Mouse (Mus musculus) embryonic stem cell, embryonic (primary cell): ENCODE results near the gene Rlf.
"Not testable (repeated sequence)": the region's sequence is repeated elsewhere in the genome, so short reads cannot be mapped to it uniquely, and the experiment has no call there.

Experiments used
- CTCF ChIA-PET, 4 experiments: fragments of 300-600 bp in 2 of 4; fragments of 350-600 bp in 2 of 4; sonication (Branson Sonifier 250); formaldehyde crosslinking; loops; one replicate each; lab custom pipeline; 2022; ENCODE audit warnings: inconsistent platforms in 2 of 4; lab: Charles Lee
- POLR2A ChIA-PET, 4 experiments: fragments of 300-600 bp in 2 of 4; fragments of 350-600 bp in 2 of 4; sonication (Branson Sonifier 250); formaldehyde crosslinking; loops; one replicate each; lab custom pipeline; 2022; ENCODE audit warnings: antibody characterized with exemption in 4 of 4, inconsistent platforms in 1 of 4; lab: Charles Lee

The Rlf gene

GRCm38 (mm10) chr4:121196205-121196604 lies 18.7 kb downstream of the Rlf start:
- ChIA-PET CTCF (interaction anchor here in 2 of 4 experiments (0.6 to 0.8 kb wide), 3 partner anchors 14 to 243 kb away, joined by 3 to 8 read pairs (median 5); no protein-coding TSS in a partner anchor), POLR2A (interaction anchor here in 3 of 4 experiments (0.6 to 3.0 kb wide), 10 partner anchors 8 to 1825 kb away, joined by 3 to 18 read pairs (median 4); no protein-coding TSS in a partner anchor)

GRCm38 (mm10) chr4:121194736-121195135 lies 20.1 kb downstream of the Rlf start:
- CTCF ChIA-PET, result no interaction called here
- POLR2A ChIA-PET, result interaction anchor here in 1 of 4 experiments (1.6 to 2.2 kb wide), 2 partner anchors 20 to 35 kb away, joined by 4 to 5 read pairs; partner anchors contain the start of gene Rlf

GRCm38 (mm10) chr4:121192306-121192705 lies 22.6 kb downstream of the Rlf start:
- CTCF ChIA-PET, result interaction anchor here in 1 of 4 experiments (0.7 kb wide), 1 partner anchor 232 kb away, joined by 5 read pairs; no protein-coding TSS in a partner anchor
- POLR2A ChIA-PET, result interaction anchor here in 2 of 4 experiments (0.7 to 4.7 kb wide), 2 partner anchors 22 to 268 kb away, joined by 10 to 20 read pairs; partner anchors contain the start of gene Rlf (in 1 of the 2)

DNA sequence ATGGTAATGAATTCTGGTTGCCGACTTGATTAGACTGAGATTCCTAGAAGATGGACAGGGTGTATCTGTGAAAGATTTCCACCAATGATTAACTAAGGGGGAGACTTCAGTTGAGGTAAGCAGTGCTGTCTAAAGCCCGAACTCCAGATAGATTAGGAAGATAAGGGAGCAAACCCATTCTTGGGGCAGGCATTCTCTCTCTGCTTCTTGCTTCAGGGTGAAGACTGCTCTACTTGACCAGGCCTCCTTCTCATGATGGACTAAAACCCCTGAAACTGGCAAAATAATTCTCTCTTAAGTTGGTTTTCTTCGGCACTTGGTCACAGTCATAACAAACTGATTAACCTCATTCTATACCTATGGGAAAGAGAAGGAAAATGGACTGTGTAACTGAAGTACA lies 25.5 kb downstream of the Rlf start:
- ChIA-PET POLR2A (interaction anchor here in 2 of 4 experiments (0.6 to 4.7 kb wide), 4 partner anchors 21 to 37 kb away, joined by 3 to 20 read pairs (median 6); partner anchors contain the start of gene Rlf (in 1 of the 2)), CTCF (no interaction called here)

GRCm38 (mm10) chr4:121179669-121180068 lies 35.2 kb downstream of the Rlf start:
- CTCF ChIA-PET, result no interaction called here
- POLR2A ChIA-PET, result interaction anchor here in 1 of 4 experiments (1.0 to 1.5 kb wide), 3 partner anchors 8 to 35 kb away, joined by 3 to 7 read pairs (median 3); no protein-coding TSS in a partner anchor

- CTCF ChIA-PET, result no interaction called here
- POLR2A ChIA-PET, result interaction anchor here in 1 of 4 experiments (1.1 to 2.7 kb wide), 6 partner anchors 8 to 70 kb away, joined by 3 to 9 read pairs (median 6); no protein-coding TSS in a partner anchor
These were observed 47.2 kb downstream of the Rlf start for GRCm38 (mm10) chr4:121167656-121168055.

DNA sequence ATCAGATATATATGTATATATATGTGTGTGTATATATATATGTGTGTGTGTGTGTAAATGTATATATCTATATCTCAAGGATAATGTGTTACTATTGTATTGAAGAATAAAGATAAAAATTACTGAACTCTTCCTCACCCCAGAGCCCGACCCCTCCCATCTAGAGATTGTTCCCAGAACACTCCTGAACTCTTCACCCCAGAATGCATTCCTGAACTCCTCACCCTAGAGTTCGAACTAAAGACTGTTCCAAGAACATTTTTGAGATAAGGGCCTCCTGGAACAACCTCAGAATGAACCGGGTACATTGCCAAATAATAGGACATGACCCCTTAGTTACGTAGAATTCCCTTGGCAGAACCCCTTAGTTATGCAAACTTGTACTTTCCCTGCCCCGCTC lies 48.2 kb downstream of the Rlf start:
- POLR2A ChIA-PET, result interaction anchor here in 1 of 4 experiments (1.1 kb wide), 1 partner anchor 71 kb away, joined by 3 read pairs; no protein-coding TSS in a partner anchor
- CTCF ChIA-PET, result not testable (repeated sequence)

DNA sequence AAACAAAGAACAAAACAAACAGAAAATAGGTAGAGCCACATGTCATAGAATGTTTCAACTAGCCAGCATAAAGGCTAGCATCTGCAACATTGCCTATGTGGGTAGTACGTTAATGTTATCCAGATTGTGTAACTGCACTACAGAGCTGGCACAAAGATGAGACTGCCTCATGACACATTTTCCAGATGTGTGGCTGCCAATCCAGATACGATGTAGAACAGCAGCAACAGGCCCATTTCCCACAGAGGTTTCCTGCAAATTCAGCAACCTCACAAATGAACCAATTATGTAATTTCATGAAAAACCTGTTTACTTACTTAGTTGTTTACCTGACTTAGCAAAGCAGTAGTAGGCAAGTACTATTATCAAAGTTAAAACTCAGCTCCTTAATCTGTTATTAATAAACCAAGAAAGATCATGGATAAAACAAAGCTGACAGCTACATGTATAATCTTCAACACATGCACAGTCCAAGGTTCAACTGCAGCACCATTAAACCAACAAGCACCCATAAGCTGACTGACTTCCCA lies 51.3 kb downstream of the Rlf start:
- CTCF ChIA-PET, result no interaction called here
- POLR2A ChIA-PET, result interaction anchor here in 1 of 4 experiments (0.9 to 1.3 kb wide), 3 partner anchors 17 to 51 kb away, joined by 3 read pairs; no protein-coding TSS in a partner anchor

DNA sequence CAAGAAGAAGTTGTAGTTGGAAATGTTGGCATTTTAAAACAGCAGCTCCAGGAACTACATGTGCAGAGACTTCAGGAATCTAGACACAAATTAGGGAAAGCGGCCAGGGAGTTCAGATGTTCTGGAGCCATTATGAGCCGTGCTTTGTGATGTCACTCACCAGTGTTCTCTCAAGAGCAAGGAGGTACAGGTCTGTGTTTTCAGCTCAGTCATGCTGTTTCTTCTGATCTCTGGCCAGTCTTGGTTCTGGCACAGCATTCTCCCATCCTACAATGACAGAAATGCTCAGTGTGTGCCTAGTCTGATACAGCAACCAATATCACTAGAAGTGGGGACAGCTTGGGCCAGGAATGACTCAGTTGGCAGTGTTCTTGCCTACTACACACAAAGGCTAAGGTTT lies 105.8 kb downstream of the Rlf start, which contains the start of gene Tmco2:
Tmco2 (minus strand) TSS at position 101 of the 400 bp plus-strand sequence.
- ChIA-PET POLR2A (interaction anchor here in 1 of 4 experiments (2.6 kb wide), 1 partner anchor 12 kb away, joined by 12 read pairs; the partner anchor contains the start of gene Zmpste24), CTCF (interaction anchor here in 2 of 4 experiments (0.6 to 1.0 kb wide), 2 partner anchors 93 to 243 kb away, joined by 3 read pairs; partner anchors contain the start of gene Smap2 (in 1 of the 2))

- ChIA-PET CTCF (interaction anchor here in 1 of 4 experiments (0.5 kb wide), 1 partner anchor 31 kb away, joined by 4 read pairs; no protein-coding TSS in a partner anchor), POLR2A (interaction anchor here in 1 of 4 experiments (0.6 kb wide), 1 partner anchor 477 kb away, joined by 4 read pairs; no protein-coding TSS in a partner anchor)
These were observed 111.6 kb downstream of the Rlf start for GRCm38 (mm10) chr4:121103304-121103703.

DNA sequence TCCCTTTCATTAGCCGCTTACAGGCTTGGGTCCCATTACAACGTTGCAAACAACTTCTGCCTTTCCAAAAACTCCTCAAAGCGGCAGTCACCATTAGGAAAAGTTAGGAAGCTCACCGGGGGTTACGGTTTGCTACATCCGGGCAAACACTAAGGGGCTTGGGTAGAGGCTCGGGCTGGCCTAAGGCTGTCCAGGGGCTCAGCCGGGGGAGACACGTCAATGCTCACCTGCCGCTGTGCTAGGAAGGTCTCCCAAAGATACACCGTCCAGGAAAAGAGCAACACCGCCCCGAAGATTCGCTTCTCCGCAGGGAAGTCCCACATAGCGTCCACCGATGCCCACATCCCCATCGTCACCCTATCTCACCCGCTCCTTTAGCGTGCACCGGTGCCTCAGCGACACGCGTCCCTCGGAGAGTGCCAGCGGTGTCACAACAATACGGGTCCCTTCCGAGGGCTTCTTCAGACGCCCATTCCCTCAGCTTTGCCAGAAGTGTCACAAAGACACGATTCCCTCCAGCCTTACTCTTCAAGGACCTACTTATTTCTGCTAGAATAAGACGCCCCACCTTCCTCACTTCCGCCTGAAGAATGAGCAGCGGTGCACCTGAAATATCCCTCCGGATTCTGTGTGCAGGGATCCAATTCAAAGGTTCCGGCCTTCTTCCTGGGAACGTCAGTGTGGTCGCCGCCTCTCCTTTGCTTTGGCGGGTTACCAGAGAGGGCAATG lies 117.1 kb downstream of the Rlf start, which contains the start of gene Zmpste24:
Zmpste24 (minus strand) TSS at position 592 of the 729 bp plus-strand sequence.
- ChIA-PET POLR2A (interaction anchor here in 3 of 4 experiments (0.6 to 2.5 kb wide), 8 partner anchors 12 to 1974 kb away, joined by 3 to 12 read pairs (median 4); partner anchors contain the start of genes Smap2 (in 1 of the 3) and Tmco2 (in 1 of the 3)), CTCF (interaction anchor here in 1 of 4 experiments (0.6 kb wide), 1 partner anchor 135 kb away, joined by 3 read pairs; no protein-coding TSS in a partner anchor)
